In the genomic region with DNA sequence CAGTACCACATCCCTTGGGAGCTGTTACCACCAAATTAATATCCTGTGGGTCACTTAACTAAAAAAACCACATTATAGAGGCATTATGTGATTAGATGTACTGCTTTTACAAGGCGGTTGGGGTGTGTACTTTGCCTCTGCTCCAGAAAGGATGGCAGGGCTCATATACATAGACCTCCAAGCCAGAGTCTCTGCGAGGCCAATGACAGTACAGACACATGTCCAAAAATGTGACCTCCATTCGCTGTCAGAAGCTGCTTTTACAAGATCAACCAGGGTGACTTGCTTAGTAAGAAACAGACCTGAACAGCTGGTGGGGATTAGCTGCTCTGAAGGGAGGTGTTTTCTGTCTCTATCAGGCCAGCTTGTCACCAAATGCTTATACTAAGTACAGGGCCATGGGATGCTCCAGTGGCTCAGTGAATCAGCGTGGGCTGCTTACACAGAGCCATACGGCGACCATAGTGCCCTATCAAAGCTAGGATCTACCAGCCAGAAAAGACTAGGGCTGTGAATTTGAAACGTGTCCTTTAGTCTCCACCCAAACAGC, we compare ENCODE assay signal across 24 mouse cellular contexts.
DNase-seq lines count a peak whose midpoint lies in the region; ATAC-seq and TF ChIP-seq lines count a peak whose summit lies in the region.
"Had no signal": no experiment of that assay in that cellular context is flagged by ENCODE, and none has a peak within 500 bp of the region (broad histone marks: within the 10 kb centered on the region; RNA-seq: fewer than 3 reads in every experiment).

No protein-coding gene starts in this region.

- H3K4me3 ChIP-seq in heart, embryonic 11.5 days (ENCODE audit: low read depth, low read length) = no peak overlapping the region
- no peak overlapping the region for H3K4me3 ChIP-seq in lung, embryonic 14.5 days (ENCODE audit: low read depth, low read length)
- H3K4me3 ChIP-seq in midbrain, embryonic 13.5 days (replicated peaks) = no peak overlapping the region
- H3K4me3 ChIP-seq in midbrain, postnatal 0 days (ENCODE audit: low read depth, low read length) = no peak overlapping the region
- H3K4me3 ChIP-seq in limb, embryonic 13.5 days = no peak overlapping the region
- H3K4me3 ChIP-seq: embryonic facial prominence, embryonic 10.5 days; heart, embryonic 15.5 days; left cerebral cortex, adult 2 months; midbrain, embryonic 15.5 days; stomach, embryonic 15.5 days had no signal

- no peak overlapping the region for H3K9ac ChIP-seq in heart, embryonic 11.5 days (ENCODE audit: low read depth, low read length)
- no peak overlapping the region for H3K9ac ChIP-seq in lung, embryonic 14.5 days
- H3K9ac ChIP-seq in midbrain, embryonic 13.5 days (replicated peaks) = no peak overlapping the region
- H3K9ac ChIP-seq in midbrain, postnatal 0 days (replicated peaks; ENCODE audit: low read length, poor library complexity, severe bottlenecking) = no peak overlapping the region
- no peak overlapping the region for H3K9ac ChIP-seq in limb, embryonic 13.5 days
- H3K9ac ChIP-seq: forebrain, postnatal 0 days; heart, embryonic 15.5 days; liver, postnatal 0 days; midbrain, embryonic 15.5 days; stomach, embryonic 15.5 days had no signal

- no peaks in the 10 kb centered on the region for H3K36me3 ChIP-seq in heart, embryonic 11.5 days (ENCODE audit: control insufficient read depth, insufficient read depth, low read length)
- H3K36me3 ChIP-seq in lung, embryonic 14.5 days (ENCODE audit: insufficient read depth) = no peaks in the 10 kb centered on the region
- no peaks in the 10 kb centered on the region for H3K36me3 ChIP-seq in midbrain, embryonic 13.5 days
- H3K36me3 ChIP-seq in midbrain, postnatal 0 days (ENCODE audit: insufficient read depth, low read length) = no peaks in the 10 kb centered on the region
- H3K36me3 ChIP-seq in limb, embryonic 13.5 days = no peaks in the 10 kb centered on the region
- H3K36me3 ChIP-seq: embryonic facial prominence, embryonic 10.5 days; heart, embryonic 15.5 days; midbrain, embryonic 15.5 days; stomach, embryonic 15.5 days had no signal

- no peaks in the 10 kb centered on the region for H3K9me3 ChIP-seq in heart, embryonic 11.5 days (replicated peaks; ENCODE audit: control insufficient read depth, low read length)
- no peaks in the 10 kb centered on the region for H3K9me3 ChIP-seq in lung, embryonic 14.5 days (ENCODE audit: low read depth, low read length)
- H3K9me3 ChIP-seq in midbrain, embryonic 13.5 days = no peaks in the 10 kb centered on the region
- H3K9me3 ChIP-seq in midbrain, postnatal 0 days (ENCODE audit: low read length) = no peaks in the 10 kb centered on the region
- H3K9me3 ChIP-seq in limb, embryonic 13.5 days = no peaks in the 10 kb centered on the region
- H3K9me3 ChIP-seq: embryonic facial prominence, embryonic 10.5 days; heart, embryonic 15.5 days; midbrain, embryonic 15.5 days; stomach, embryonic 15.5 days had no signal

- ATAC-seq in heart, embryonic 11.5 days (replicated peaks; ENCODE audit: insufficient number of reproducible peaks, low FRiP score, low TSS enrichment) = no peak
- ATAC-seq in lung, embryonic 14.5 days (ENCODE audit: insufficient read depth) = peak; percentile 59; the same call in 1 of the 2 replicates
- ATAC-seq in midbrain, embryonic 13.5 days = 0 out of 2 replicates have a peak, but pooled peaks have one; percentile 49
- no peak for ATAC-seq in midbrain, postnatal 0 days (ENCODE audit: low FRiP score)
- ATAC-seq in limb, embryonic 13.5 days (ENCODE audit: low FRiP score, low read depth) = peak; percentile 60; the same call in 1 of the 2 replicates
- ATAC-seq: CD4-positive, CD25-positive, alpha-beta regulatory T cell, adult 4 months; forebrain, postnatal 0 days; intestine, postnatal 0 days; liver, postnatal 0 days; midbrain, embryonic 15.5 days had no signal

- no peaks in the 10 kb centered on the region for H3K27me3 ChIP-seq in heart, embryonic 11.5 days (ENCODE audit: control insufficient read depth, insufficient read depth, low read length)
- H3K27me3 ChIP-seq in lung, embryonic 14.5 days (ENCODE audit: insufficient read depth, low read length) = no peaks in the 10 kb centered on the region
- H3K27me3 ChIP-seq in midbrain, embryonic 13.5 days = no peaks in the 10 kb centered on the region
- H3K27me3 ChIP-seq in midbrain, postnatal 0 days (ENCODE audit: insufficient read depth, low read length) = no peaks in the 10 kb centered on the region
- peaks cover 13% of the 10 kb centered on the region; the same call in 1 of the 2 replicates for H3K27me3 ChIP-seq in limb, embryonic 13.5 days
- H3K27me3 ChIP-seq: heart, embryonic 15.5 days; midbrain, embryonic 15.5 days; stomach, embryonic 15.5 days had no signal

- 36% methylated on average over 7 of the region's 7 CpGs for WGBS in heart, embryonic 11.5 days (ENCODE audit: insufficient replicate concordance)
- 37% methylated on average over 7 of the region's 7 CpGs for WGBS in lung, embryonic 14.5 days
- 56% methylated on average over 7 of the region's 7 CpGs for WGBS in midbrain, embryonic 13.5 days
- WGBS in midbrain, postnatal 0 days = 55% methylated on average over 7 of the region's 7 CpGs
- WGBS in limb, embryonic 13.5 days = 21% methylated on average over 7 of the region's 7 CpGs

- H3K4me2 ChIP-seq in heart, embryonic 11.5 days = no peak overlapping the region
- H3K4me2 ChIP-seq in lung, embryonic 14.5 days = no peak overlapping the region
- no peak overlapping the region for H3K4me2 ChIP-seq in midbrain, embryonic 13.5 days (replicated peaks)
- H3K4me2 ChIP-seq in midbrain, postnatal 0 days (ENCODE audit: low read depth, low read length, poor library complexity, severe bottlenecking) = no peak overlapping the region
- no peak overlapping the region for H3K4me2 ChIP-seq in limb, embryonic 13.5 days (replicated peaks)
- H3K4me2 ChIP-seq: heart, embryonic 15.5 days; liver, embryonic 11.5 days; midbrain, embryonic 15.5 days; stomach, embryonic 15.5 days had no signal

- TF ChIP-seq CTCF in lung, embryonic 14.5 days (IDR thresholded peaks at IDR 0.05; ENCODE audit: low read depth) = no peak
- no peak for TF ChIP-seq CTCF in midbrain, postnatal 0 days (IDR thresholded peaks at IDR 0.05)

- H3K4me1 ChIP-seq in heart, embryonic 11.5 days (ENCODE audit: control insufficient read depth, insufficient read depth, low read length) = no peaks in the 10 kb centered on the region
- H3K4me1 ChIP-seq in lung, embryonic 14.5 days (ENCODE audit: insufficient read depth) = peaks cover 14% of the 10 kb centered on the region
- H3K4me1 ChIP-seq in midbrain, embryonic 13.5 days (replicated peaks) = peaks cover 42% of the 10 kb centered on the region
- 0 out of 2 replicates have a peak, but pooled peaks cover 3% of the 10 kb centered on the region for H3K4me1 ChIP-seq in midbrain, postnatal 0 days (ENCODE audit: insufficient read depth, low read length)
- H3K4me1 ChIP-seq in limb, embryonic 13.5 days = peaks cover 37% of the 10 kb centered on the region
- H3K4me1 ChIP-seq: heart, embryonic 15.5 days had no signal

- peak; percentile 89 for DNase-seq in heart, adult 11 months
- peak; percentile 37 for DNase-seq in lung, embryonic 14.5 days
- DNase-seq in lung, postnatal 4 days = no peak
- DNase-seq in midbrain, postnatal 0 days (ENCODE audit: low spot score) = no peak
- no peak for DNase-seq in MN1 (ENCODE audit: low spot score)
- DNase-seq: adrenal gland, postnatal 25 days; cerebellum, adult 9-11 months; forebrain, postnatal 0 days; gastrocnemius, postnatal 25 days; heart, postnatal 4 days; liver, postnatal 0 days; thymus, postnatal 4 days had no signal

- no peak overlapping the region for H3K27ac ChIP-seq in heart, embryonic 11.5 days (ENCODE audit: low read depth, low read length)
- H3K27ac ChIP-seq in lung, embryonic 14.5 days (ENCODE audit: low read depth) = no peak overlapping the region
- no peak overlapping the region for H3K27ac ChIP-seq in midbrain, embryonic 13.5 days
- no peak overlapping the region for H3K27ac ChIP-seq in midbrain, postnatal 0 days (ENCODE audit: low read depth, low read length)
- no peak overlapping the region for H3K27ac ChIP-seq in limb, embryonic 13.5 days
- H3K27ac ChIP-seq: embryonic facial prominence, embryonic 10.5 days; heart, embryonic 15.5 days; kidney, postnatal 0 days; left cerebral cortex, adult 2 months; midbrain, embryonic 15.5 days; stomach, embryonic 15.5 days had no signal

Comparison
In these comparisons a context has a peak if more than half of its experiments do, and no peak if none do; other contexts are left out.
1. DNase-seq: peak in heart, adult 11 months (single experiment) and lung, embryonic 14.5 days (single experiment); none in lung, postnatal 4 days (0 of 2), midbrain, postnatal 0 days (single experiment) and MN1 (single experiment).
2. ATAC-seq: peak in lung, embryonic 14.5 days (single experiment), midbrain, embryonic 13.5 days (single experiment) and limb, embryonic 13.5 days (single experiment); none in heart, embryonic 11.5 days (single experiment) and midbrain, postnatal 0 days (single experiment).